ENCODE assay signal across 9 mouse cellular contexts in genomic region chr5:137759971-137760412, GRCm38 (mm10). TPM values are rescaled to one million over a fixed set of nuclear protein-coding genes. Genes with fewer than 3 reads are reported as not detected.
A peak's percentile ranks its signal among the peaks of the same experiment; 100 is the strongest.
DNase-seq lines count a peak whose midpoint lies in the region; ATAC-seq and TF ChIP-seq lines count a peak whose summit lies in the region.
"Had no signal": no experiment of that assay in that cellular context is flagged by ENCODE, and none has a peak within 500 bp of the region (broad histone marks: within the 10 kb centered on the region; RNA-seq: fewer than 3 reads in every experiment).

No protein-coding gene starts in this region.

- ATAC-seq in heart, embryonic 13.5 days (ENCODE audit: extremely low read depth, insufficient number of reproducible peaks, low FRiP score, low TSS enrichment): peak; percentile 26; the same call in 1 of the 2 replicates
- ATAC-seq in kidney, postnatal 0 days (replicated peaks; ENCODE audit: low FRiP score, low read depth): peak; percentile 74
- ATAC-seq in liver, embryonic 12.5 days: peak; percentile 74
- peak; percentile 80; the same call in 1 of the 2 replicates for ATAC-seq in stomach, embryonic 16.5 days (ENCODE audit: insufficient read depth, low FRiP score)

- peak; percentile 92 for TF ChIP-seq CTCF in kidney, postnatal 0 days (IDR thresholded peaks at IDR 0.05; ENCODE audit: low read depth)

- peak overlapping the region; percentile 54 for H3K9ac ChIP-seq in heart, embryonic 13.5 days
- no peak overlapping the region for H3K9ac ChIP-seq in kidney, postnatal 0 days (ENCODE audit: low read depth, low read length)
- 0 out of 2 replicates have a peak overlapping the region, but pooled peaks have one; percentile 28 for H3K9ac ChIP-seq in liver, embryonic 12.5 days
- no peak overlapping the region for H3K9ac ChIP-seq in stomach, embryonic 16.5 days (ENCODE audit: low read length)
- H3K9ac ChIP-seq: embryonic facial prominence, embryonic 12.5 days had no signal

- H3K36me3 ChIP-seq in heart, embryonic 13.5 days: peaks cover 55% of the 10 kb centered on the region
- peaks cover 23% of the 10 kb centered on the region for H3K36me3 ChIP-seq in kidney, postnatal 0 days (ENCODE audit: insufficient read depth, low read length)
- peaks cover 51% of the 10 kb centered on the region for H3K36me3 ChIP-seq in liver, embryonic 12.5 days
- H3K36me3 ChIP-seq in stomach, embryonic 16.5 days (ENCODE audit: control insufficient read depth, insufficient read depth, low read length): peaks cover 14% of the 10 kb centered on the region; the same call in 1 of the 2 replicates

- H3K4me3 ChIP-seq in heart, embryonic 13.5 days: no peak overlapping the region
- no peak overlapping the region for H3K4me3 ChIP-seq in kidney, postnatal 0 days (replicated peaks; ENCODE audit: low read depth, low read length)
- no peak overlapping the region for H3K4me3 ChIP-seq in liver, embryonic 12.5 days
- H3K4me3 ChIP-seq in stomach, embryonic 16.5 days (replicated peaks; ENCODE audit: low read length): no peak overlapping the region
- H3K4me3 ChIP-seq: embryonic facial prominence, embryonic 12.5 days had no signal

- no peak overlapping the region for H3K27ac ChIP-seq in heart, embryonic 13.5 days (replicated peaks)
- H3K27ac ChIP-seq in kidney, postnatal 0 days: peak overlapping the region; percentile 52; the same call in 1 of the 2 replicates
- no peak overlapping the region for H3K27ac ChIP-seq in liver, embryonic 12.5 days
- H3K27ac ChIP-seq in stomach, embryonic 16.5 days (ENCODE audit: low read length): no peak overlapping the region; the same call in 1 of the 2 replicates
- H3K27ac ChIP-seq: embryonic facial prominence, embryonic 12.5 days had no signal

- DNase-seq in CD4-positive, CD25-positive, alpha-beta regulatory T cell, adult 2 months (ENCODE audit: low read depth, low spot score): peak; percentile 89
- peak; percentile 97 for DNase-seq in brain, adult 2 months (ENCODE audit: low read depth, low spot score)
- DNase-seq in fat pad, adult 2 months (ENCODE audit: extremely low read depth, low read depth, low spot score): peak; percentile 83
- peak; percentile 92 for DNase-seq in kidney, postnatal 0 days (ENCODE audit: low spot score)
- DNase-seq in neural tube, embryonic 10.5 days (ENCODE audit: extremely low spot score, low spot score): peak; percentile 68

- WGBS in heart, embryonic 13.5 days: 36% methylated on average over 4 of the region's 4 CpGs
- WGBS in kidney, postnatal 0 days: 34% methylated on average over 4 of the region's 4 CpGs
- 41% methylated on average over 4 of the region's 4 CpGs for WGBS in liver, embryonic 12.5 days (ENCODE audit: insufficient replicate concordance)
- 32% methylated on average over 4 of the region's 4 CpGs for WGBS in stomach, embryonic 16.5 days

- no peaks in the 10 kb centered on the region for H3K9me3 ChIP-seq in heart, embryonic 13.5 days
- no peaks in the 10 kb centered on the region for H3K9me3 ChIP-seq in kidney, postnatal 0 days (replicated peaks; ENCODE audit: low read length)
- no peaks in the 10 kb centered on the region for H3K9me3 ChIP-seq in liver, embryonic 12.5 days (replicated peaks)
- H3K9me3 ChIP-seq in stomach, embryonic 16.5 days (replicated peaks; ENCODE audit: control insufficient read depth, low read length): no peaks in the 10 kb centered on the region
- H3K9me3 ChIP-seq: embryonic facial prominence, embryonic 12.5 days had no signal

- no peaks in the 10 kb centered on the region for H3K27me3 ChIP-seq in heart, embryonic 13.5 days (replicated peaks)
- no peaks in the 10 kb centered on the region for H3K27me3 ChIP-seq in kidney, postnatal 0 days (ENCODE audit: insufficient read depth, low read length)
- H3K27me3 ChIP-seq in liver, embryonic 12.5 days (replicated peaks): no peaks in the 10 kb centered on the region
- H3K27me3 ChIP-seq in stomach, embryonic 16.5 days (ENCODE audit: control insufficient read depth, insufficient read depth, low read length): no peaks in the 10 kb centered on the region
- H3K27me3 ChIP-seq: embryonic facial prominence, embryonic 12.5 days had no signal

- H3K4me2 ChIP-seq in heart, embryonic 13.5 days: no peak overlapping the region
- no peak overlapping the region for H3K4me2 ChIP-seq in kidney, postnatal 0 days (ENCODE audit: low read length)
- no peak overlapping the region for H3K4me2 ChIP-seq in liver, embryonic 12.5 days
- H3K4me2 ChIP-seq in stomach, embryonic 16.5 days (ENCODE audit: low read depth, low read length): no peak overlapping the region
- H3K4me2 ChIP-seq: embryonic facial prominence, embryonic 12.5 days had no signal

- H3K4me1 ChIP-seq in heart, embryonic 13.5 days: peaks cover 37% of the 10 kb centered on the region
- no peaks in the 10 kb centered on the region for H3K4me1 ChIP-seq in kidney, postnatal 0 days (replicated peaks; ENCODE audit: insufficient read depth, low read length)
- peaks cover 29% of the 10 kb centered on the region for H3K4me1 ChIP-seq in liver, embryonic 12.5 days
- H3K4me1 ChIP-seq in stomach, embryonic 16.5 days (ENCODE audit: control insufficient read depth, insufficient read depth, low read length): peaks cover 14% of the 10 kb centered on the region
- H3K4me1 ChIP-seq: embryonic facial prominence, embryonic 12.5 days had no signal

RNA-seq across cellular contexts. Expression of gene Tsc22d4, which starts 14.5 kb away (rescaled TPM):
- polyA plus RNA-seq in heart, embryonic 13.5 days (2015; fragmentation: Nextera tagmentation; extraction: Ambion mirVana): 128 and 131 TPM in 2 replicates
- polyA plus RNA-seq in kidney, postnatal 0 days (2015; fragmentation: Nextera tagmentation; extraction: Ambion mirVana): 107 and 110 TPM in 2 replicates
- 96.0 and 99.2 TPM in 2 replicates for polyA plus RNA-seq in liver, embryonic 12.5 days (2016; fragmentation: Nextera tagmentation; extraction: Ambion mirVana)
- 115 and 119 TPM in 2 replicates for polyA plus RNA-seq in stomach, embryonic 16.5 days (2015; fragmentation: Nextera tagmentation; extraction: Ambion mirVana)

RNA-seq across cellular contexts. Expression of gene Nyap1, which starts 18.6 kb away (rescaled TPM):
- 1.3 and 1.5 TPM in 2 replicates for polyA plus RNA-seq in heart, embryonic 13.5 days (2015; fragmentation: Nextera tagmentation; extraction: Ambion mirVana)
- polyA plus RNA-seq in kidney, postnatal 0 days (2015; fragmentation: Nextera tagmentation; extraction: Ambion mirVana): 1.2 and 1.6 TPM in 2 replicates
- polyA plus RNA-seq in liver, embryonic 12.5 days (2016; fragmentation: Nextera tagmentation; extraction: Ambion mirVana): 0.33 and 0.38 TPM in 2 replicates
- 2.7 and 3.1 TPM in 2 replicates for polyA plus RNA-seq in stomach, embryonic 16.5 days (2015; fragmentation: Nextera tagmentation; extraction: Ambion mirVana)

RNA-seq across cellular contexts. Expression of gene Ppp1r35, which starts 18.7 kb away (rescaled TPM):
- 18.3 and 22.3 TPM in 2 replicates for polyA plus RNA-seq in heart, embryonic 13.5 days (2015; fragmentation: Nextera tagmentation; extraction: Ambion mirVana)
- 28.8 and 32.4 TPM in 2 replicates for polyA plus RNA-seq in kidney, postnatal 0 days (2015; fragmentation: Nextera tagmentation; extraction: Ambion mirVana)
- polyA plus RNA-seq in liver, embryonic 12.5 days (2016; fragmentation: Nextera tagmentation; extraction: Ambion mirVana): 38.6 and 39.2 TPM in 2 replicates
- 9.4 and 17.0 TPM in 2 replicates for polyA plus RNA-seq in stomach, embryonic 16.5 days (2015; fragmentation: Nextera tagmentation; extraction: Ambion mirVana)

RNA-seq across cellular contexts. Expression of gene Mepce, which starts 27.5 kb away (rescaled TPM):
- polyA plus RNA-seq in heart, embryonic 13.5 days (2015; fragmentation: Nextera tagmentation; extraction: Ambion mirVana): 6.2 and 8.5 TPM in 2 replicates
- polyA plus RNA-seq in kidney, postnatal 0 days (2015; fragmentation: Nextera tagmentation; extraction: Ambion mirVana): 11.6 and 12.3 TPM in 2 replicates
- 9.0 and 9.2 TPM in 2 replicates for polyA plus RNA-seq in liver, embryonic 12.5 days (2016; fragmentation: Nextera tagmentation; extraction: Ambion mirVana)
- 7.4 and 8.2 TPM in 2 replicates for polyA plus RNA-seq in stomach, embryonic 16.5 days (2015; fragmentation: Nextera tagmentation; extraction: Ambion mirVana)

RNA-seq across cellular contexts. Expression of gene Zcwpw1, which starts 27.6 kb away (rescaled TPM):
- 7.6 and 7.7 TPM in 2 replicates for polyA plus RNA-seq in heart, embryonic 13.5 days (2015; fragmentation: Nextera tagmentation; extraction: Ambion mirVana)
- polyA plus RNA-seq in kidney, postnatal 0 days (2015; fragmentation: Nextera tagmentation; extraction: Ambion mirVana): 14.5 and 15.7 TPM in 2 replicates
- 6.9 and 7.5 TPM in 2 replicates for polyA plus RNA-seq in liver, embryonic 12.5 days (2016; fragmentation: Nextera tagmentation; extraction: Ambion mirVana)
- polyA plus RNA-seq in stomach, embryonic 16.5 days (2015; fragmentation: Nextera tagmentation; extraction: Ambion mirVana): 15.4 and 18.0 TPM in 2 replicates

Comparison
In these comparisons a context has a peak if more than half of its experiments do, and no peak if none do; other contexts are left out.
1. ATAC-seq: peak in every context shown above with its lines; median percentile 80 in stomach, embryonic 16.5 days; 74 in kidney, postnatal 0 days; 74 in liver, embryonic 12.5 days; 26 in heart, embryonic 13.5 days.
2. H3K9ac ChIP-seq: peak in heart, embryonic 13.5 days (single experiment) and liver, embryonic 12.5 days (single experiment); none in kidney, postnatal 0 days (single experiment) and stomach, embryonic 16.5 days (single experiment).
3. Peak in every context shown above with its lines, with median percentiles within 50 percentile points of each other: DNase-seq.